Mouse (Mus musculus) megakaryocyte, embryonic 14.5 days (primary cell): Measurements from ENCODE around the gene Fasl.

ENCODE experiments used
- FLI1 ChIP-seq: IDR thresholded peaks from 2 replicates; pipeline ENCODE4 v1.6.1; 2012; ENCODE audit warnings: low read length, inconsistent platforms, mixed read lengths
- GATA1 ChIP-seq: IDR thresholded peaks from 3 replicates; pipeline ENCODE4 v1.6.1; 2012; ENCODE audit warnings: mixed read lengths, low read length, inconsistent platforms, borderline replicate concordance

DNA sequence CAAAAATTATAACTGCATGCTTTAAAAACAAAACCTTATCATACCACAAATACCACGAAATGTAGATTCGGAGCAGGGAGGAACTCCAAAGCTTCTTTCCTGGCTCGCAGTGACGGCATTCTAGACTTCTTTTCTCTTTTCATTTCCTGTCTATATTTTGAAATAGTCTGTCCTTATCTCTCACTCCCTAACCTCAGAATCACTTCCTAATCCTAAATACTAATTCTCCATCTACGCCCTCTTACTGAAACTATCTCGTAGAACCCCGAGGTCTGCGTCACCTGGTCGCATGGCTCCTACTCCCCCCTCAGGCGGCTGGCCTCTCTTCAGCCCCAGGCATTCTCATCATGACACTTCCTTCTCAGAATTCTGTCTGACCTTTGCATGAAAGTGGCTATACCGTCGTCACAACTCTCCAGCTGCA, 21.2 kb downstream of the Fasl start:
- TF ChIP-seq GATA1 = no peak; the same call in 2 of the 3 replicates
- no peak for TF ChIP-seq FLI1
